Mouse (Mus musculus) forebrain, embryonic 14.5 days (tissue): ENCODE measurements around the gene Neu1. TPM values are rescaled to one million over a fixed set of nuclear protein-coding genes. Genes with fewer than 3 reads are reported as not detected.

Experiments
- ATAC-seq: fragments of 200-750 bp; cut with Nextera tagmentation; 2 replicates; pipeline ENCODE4 v1.8.0; 2017; ENCODE audit warnings: mild to moderate bottlenecking, moderate library complexity
- DNase-seq: peaks from one replicate; pipeline ENCODE4 v3.0.0-alpha.2; 2015; ENCODE audit warnings: low spot score
- H3K27ac ChIP-seq: fragments of 300-500 bp; sonication (generic); 2 replicates; pipeline ENCODE4 v1.5.1; 2014; ENCODE audit warnings: low read depth, mild to moderate bottlenecking, control low read depth, low read length, moderate library complexity
- H3K27me3 ChIP-seq: fragments of 300-500 bp; sonication (generic); replicated peaks from 2 replicates; pipeline ENCODE4 v1.6.1; 2014; ENCODE audit warnings: low read length, control low read depth, mixed read lengths; ENCODE audit not compliant: control insufficient read depth, insufficient read depth
- H3K36me3 ChIP-seq: fragments of 300-500 bp; sonication (generic); 2 replicates; pipeline ENCODE4 v1.6.1; 2014; ENCODE audit warnings: low read length, control low read depth; ENCODE audit not compliant: control insufficient read depth, insufficient read depth
- H3K4me1 ChIP-seq: fragments of 300-500 bp; sonication (generic); 2 replicates; pipeline ENCODE4 v1.6.1; 2014; ENCODE audit warnings: antibody characterized with exemption, low read length, control low read depth; ENCODE audit not compliant: control insufficient read depth, insufficient read depth
- H3K4me2 ChIP-seq: fragments of 300-500 bp; sonication (generic); 2 replicates; pipeline ENCODE4 v1.6.1; 2014; ENCODE audit warnings: mild to moderate bottlenecking, control low read depth, low read length
- H3K4me3 ChIP-seq: fragments of 300-500 bp; sonication (generic); 2 replicates; pipeline ENCODE4 v1.5.1; 2014; ENCODE audit warnings: low read depth, low read length, control low read depth
- H3K9ac ChIP-seq: fragments of 300-500 bp; sonication (generic); 2 replicates; pipeline ENCODE4 v1.6.1; 2014; ENCODE audit warnings: mild to moderate bottlenecking, low read length, control low read depth, moderate library complexity
- H3K9me3 ChIP-seq: fragments of 300-500 bp; sonication (generic); replicated peaks from 2 replicates; pipeline ENCODE4 v1.6.1; 2016; ENCODE audit warnings: low read length, control low read depth, mixed read lengths; ENCODE audit not compliant: control insufficient read depth
- WGBS: fragments of 180-500 bp; shearing (Covaris S2); extraction: QIAGEN DNeasy Blood & Tissue Kit; methylation state at CpG from one replicate; pipeline ENCODE4 v1.1.7; 2014; 5-methylcytosine and 5-hydroxymethylcytosine counted together
- polyA plus RNA-seq: library from polyadenylated mRNA; unstranded; fragments of >200 nt; fragmentation: Nextera tagmentation; extraction: Ambion mirVana; gene quantifications from 2 replicates; pipeline ENCODE4 v1.2.1, GENCODE M21; 2014

Neu1 gene
- polyA plus RNA-seq, 1 experiment from 2014 or later = 16.2 TPM

DNA sequence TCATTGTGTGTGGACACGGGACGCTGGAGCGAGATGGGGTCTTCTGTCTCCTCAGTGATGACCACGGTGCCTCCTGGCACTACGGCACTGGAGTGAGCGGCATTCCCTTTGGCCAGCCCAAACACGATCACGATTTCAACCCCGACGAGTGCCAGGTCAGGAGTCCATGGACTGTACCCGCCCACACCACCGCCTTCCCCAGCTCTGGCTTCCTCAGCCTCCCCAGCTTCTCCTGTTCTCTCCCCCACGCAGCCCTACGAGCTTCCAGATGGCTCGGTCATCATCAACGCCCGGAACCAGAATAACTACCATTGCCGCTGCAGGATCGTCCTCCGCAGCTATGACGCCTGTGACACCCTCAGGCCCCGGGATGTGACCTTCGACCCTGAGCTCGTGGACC is 3.0 kb downstream of the Neu1 start:
- Histone ChIP-seq H3K27me3 (no peaks in the 10 kb centered on the region), H3K36me3 (0 out of 2 replicates have a peak, but pooled peaks cover 6% of the 10 kb centered on the region), H3K4me2 (no peak overlapping the region), H3K9ac (no peak overlapping the region), H3K4me3 (no peak overlapping the region), H3K4me1 (peaks cover 7% of the 10 kb centered on the region; the same call in 1 of the 2 replicates), H3K9me3 (no peaks in the 10 kb centered on the region), H3K27ac (peak overlapping the region; percentile 30; the same call in 1 of the 2 replicates)
- DNase-seq (no peak), ATAC-seq (no peak)
- WGBS = 80% methylated on average over 24 of the region's 24 CpGs

DNA sequence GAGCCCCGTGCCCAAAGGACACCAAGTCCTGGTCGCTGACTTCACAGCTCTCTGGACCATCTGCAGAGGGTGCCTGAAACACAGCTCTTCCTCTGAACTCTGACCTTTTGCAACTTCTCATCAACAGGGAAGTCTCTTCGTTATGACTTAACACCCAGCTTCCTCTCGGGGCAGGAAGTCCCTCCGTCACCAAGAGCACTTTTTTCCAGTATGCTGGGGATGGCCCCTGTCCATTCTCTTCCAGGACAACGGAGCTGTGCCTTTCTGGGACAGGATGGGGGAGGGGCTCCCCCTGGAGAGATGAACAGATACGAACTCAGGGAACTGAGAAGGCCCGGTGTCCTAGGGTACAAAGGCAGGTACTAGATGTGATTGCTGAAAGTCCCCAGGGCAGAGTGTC is 3.8 kb downstream of the Neu1 start:
- ATAC-seq (no peak), DNase-seq (no peak)
- Histone ChIP-seq H3K4me1 (peaks cover 7% of the 10 kb centered on the region; the same call in 1 of the 2 replicates), H3K36me3 (0 out of 2 replicates have a peak, but pooled peaks cover 6% of the 10 kb centered on the region), H3K27ac (no peak overlapping the region), H3K4me2 (no peak overlapping the region), H3K9me3 (no peaks in the 10 kb centered on the region), H3K9ac (no peak overlapping the region), H3K27me3 (no peaks in the 10 kb centered on the region), H3K4me3 (no peak overlapping the region)
- 66% methylated on average over 8 of the region's 8 CpGs for WGBS

DNA sequence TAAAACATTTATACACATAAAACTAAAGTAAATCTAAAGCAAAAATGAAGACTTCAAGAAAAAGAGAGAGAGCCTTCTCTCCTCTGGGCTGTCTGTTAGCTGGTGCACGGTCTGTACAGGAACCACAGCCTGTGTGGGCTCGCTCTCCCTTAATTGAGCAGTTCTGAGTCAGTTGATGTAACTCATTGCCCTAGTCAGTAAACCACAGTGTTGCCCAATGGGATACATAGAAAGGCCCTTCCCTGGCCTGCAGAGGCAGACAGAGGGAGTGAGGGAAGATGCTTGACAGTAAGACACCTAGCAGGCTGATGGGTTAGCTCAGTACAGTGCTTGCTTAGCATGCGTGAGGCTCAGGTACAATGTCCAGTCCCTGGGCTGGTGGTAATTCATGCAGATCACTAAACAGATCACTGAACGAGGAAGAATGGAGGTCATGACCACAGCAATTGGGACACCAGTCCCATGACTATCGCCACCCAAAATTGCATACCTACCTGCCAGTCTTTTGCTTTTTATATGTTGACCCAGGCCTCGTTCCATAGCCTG is 7.0 kb downstream of the Neu1 start:
- no peak overlapping the region for H3K4me2 ChIP-seq
- H3K4me1 ChIP-seq = no peaks in the 10 kb centered on the region
- 89% methylated on average over 6 of the region's 6 CpGs for WGBS
- no peak overlapping the region for H3K27ac ChIP-seq
- 0 out of 2 replicates have a peak, but pooled peaks cover 6% of the 10 kb centered on the region for H3K36me3 ChIP-seq
- H3K9me3 ChIP-seq = no peaks in the 10 kb centered on the region
- H3K4me3 ChIP-seq = no peak overlapping the region
- H3K27me3 ChIP-seq = no peaks in the 10 kb centered on the region
- DNase-seq = no peak
- ATAC-seq = no peak
- H3K9ac ChIP-seq = no peak overlapping the region

DNA sequence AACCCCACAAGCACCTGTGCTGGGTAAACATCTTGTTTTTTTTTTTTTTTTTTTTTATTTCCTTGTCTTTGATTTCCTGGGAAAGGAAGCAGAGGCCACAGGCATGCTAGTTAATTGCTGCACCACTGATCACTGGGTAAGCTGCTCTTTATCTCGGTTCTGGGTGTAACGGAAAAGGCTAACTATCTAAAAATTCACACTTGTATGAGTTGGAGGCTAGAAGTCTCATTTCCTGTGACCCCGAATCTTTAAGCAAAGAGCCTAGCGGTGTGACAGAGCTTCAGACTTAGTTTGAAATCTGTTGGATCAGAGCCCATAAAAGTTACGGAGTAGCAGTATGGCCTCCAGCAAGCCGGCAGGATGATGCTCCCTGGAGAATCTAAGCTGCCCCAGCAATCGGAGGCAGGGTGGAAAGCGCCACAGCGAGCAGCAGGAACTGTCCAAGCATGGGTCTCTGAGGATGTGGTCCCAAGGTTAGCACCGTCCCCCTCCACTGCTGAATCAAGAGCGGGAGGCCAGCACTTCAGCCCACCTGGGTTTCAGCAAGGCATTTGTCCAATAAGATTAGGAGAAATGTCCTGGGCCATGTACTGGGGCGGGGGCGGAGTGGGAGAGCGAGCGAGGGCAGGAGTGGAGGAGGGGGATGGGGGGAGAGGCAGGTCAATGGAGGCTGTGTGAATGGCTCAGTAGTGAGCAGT is 10.4 kb downstream of the Neu1 start:
- ATAC-seq (0 out of 2 replicates have a peak, but pooled peaks have one; percentile 20), DNase-seq (no peak)
- Histone ChIP-seq H3K4me2 (peak overlapping the region; percentile 34), H3K27ac (no peak overlapping the region; the same call in 1 of the 2 replicates), H3K9ac (peak overlapping the region; percentile 4; the same call in 1 of the 2 replicates), H3K36me3 (no peaks in the 10 kb centered on the region), H3K4me3 (peak overlapping the region; percentile 7; the same call in 1 of the 2 replicates), H3K4me1 (no peaks in the 10 kb centered on the region), H3K9me3 (no peaks in the 10 kb centered on the region), H3K27me3 (no peaks in the 10 kb centered on the region)
- WGBS = 5% methylated on average over 15 of the region's 15 CpGs

DNA sequence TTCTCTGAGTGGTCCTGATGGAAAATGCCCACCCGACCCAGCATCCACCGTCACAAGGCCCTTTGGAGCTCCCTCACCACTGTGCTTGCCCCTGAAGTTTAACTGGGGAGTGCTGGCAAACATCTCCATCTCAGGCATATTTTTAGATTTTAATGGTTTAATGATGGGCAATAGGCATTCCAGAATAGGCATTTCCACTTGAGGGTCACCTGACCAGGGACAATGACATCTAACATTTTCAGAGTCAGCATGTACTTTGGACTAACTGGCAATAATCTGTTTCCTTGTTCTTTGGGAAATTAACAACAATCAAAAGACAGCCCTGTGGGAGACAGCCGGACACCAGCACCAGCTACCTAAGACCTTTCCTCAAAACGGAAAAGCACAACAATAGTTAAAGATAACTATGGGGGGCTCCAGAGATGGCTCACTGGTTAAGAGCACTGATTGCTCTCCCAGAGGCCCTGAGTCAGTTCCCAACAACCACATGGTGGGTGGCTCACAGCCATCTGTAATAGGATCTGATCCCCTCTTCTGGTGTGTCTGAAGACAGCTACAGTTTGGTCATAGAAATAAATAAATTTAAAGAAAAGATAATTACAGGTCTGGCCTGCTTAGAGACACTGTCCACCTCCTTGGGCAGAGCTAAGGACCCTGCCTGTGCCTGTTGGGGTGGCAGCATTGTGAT is 12.2 kb downstream of the Neu1 start:
- no peak overlapping the region for H3K27ac ChIP-seq
- no peak for DNase-seq

DNA sequence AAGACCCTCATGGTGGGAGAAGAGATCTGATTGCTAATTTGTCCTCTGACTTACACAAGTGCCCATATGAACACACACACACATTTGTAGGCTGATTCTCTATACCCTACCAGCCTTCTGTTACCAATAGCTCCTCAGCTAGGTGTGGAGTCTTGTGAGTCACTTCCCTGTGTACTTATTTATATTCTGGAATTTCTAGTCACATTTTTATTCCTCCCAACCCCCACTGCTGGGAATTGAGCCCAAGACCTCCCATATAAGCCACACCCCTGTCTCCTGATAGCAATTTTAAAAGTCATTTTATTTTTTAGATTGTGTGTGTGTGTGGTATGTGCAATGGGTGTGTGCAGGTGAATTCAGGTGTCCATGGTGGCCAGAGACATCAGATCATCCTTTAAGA is 13.3 kb downstream of the Neu1 start:
- H3K4me2 ChIP-seq = no peak overlapping the region
- DNase-seq (no peak), ATAC-seq (no peak)
- H3K4me1 ChIP-seq = no peaks in the 10 kb centered on the region
- H3K27ac ChIP-seq = no peak overlapping the region
- H3K9me3 ChIP-seq = no peaks in the 10 kb centered on the region
- no peaks in the 10 kb centered on the region for H3K27me3 ChIP-seq
- H3K4me3 ChIP-seq = no peak overlapping the region
- H3K36me3 ChIP-seq = peaks cover 13% of the 10 kb centered on the region; the same call in 1 of the 2 replicates
- H3K9ac ChIP-seq = no peak overlapping the region

More for the DNA sequence above, 12.2 kb downstream of the Neu1 start:
- no peaks in the 10 kb centered on the region for H3K4me1 ChIP-seq
- 81% methylated on average over 4 of the region's 4 CpGs for WGBS
- no peak overlapping the region for H3K4me3 ChIP-seq
- H3K36me3 ChIP-seq = peaks cover 5% of the 10 kb centered on the region; the same call in 1 of the 2 replicates
- no peak overlapping the region for H3K9ac ChIP-seq
- H3K27me3 ChIP-seq = no peaks in the 10 kb centered on the region
- no peak for ATAC-seq
- H3K9me3 ChIP-seq = no peaks in the 10 kb centered on the region
- no peak overlapping the region for H3K4me2 ChIP-seq

DNA sequence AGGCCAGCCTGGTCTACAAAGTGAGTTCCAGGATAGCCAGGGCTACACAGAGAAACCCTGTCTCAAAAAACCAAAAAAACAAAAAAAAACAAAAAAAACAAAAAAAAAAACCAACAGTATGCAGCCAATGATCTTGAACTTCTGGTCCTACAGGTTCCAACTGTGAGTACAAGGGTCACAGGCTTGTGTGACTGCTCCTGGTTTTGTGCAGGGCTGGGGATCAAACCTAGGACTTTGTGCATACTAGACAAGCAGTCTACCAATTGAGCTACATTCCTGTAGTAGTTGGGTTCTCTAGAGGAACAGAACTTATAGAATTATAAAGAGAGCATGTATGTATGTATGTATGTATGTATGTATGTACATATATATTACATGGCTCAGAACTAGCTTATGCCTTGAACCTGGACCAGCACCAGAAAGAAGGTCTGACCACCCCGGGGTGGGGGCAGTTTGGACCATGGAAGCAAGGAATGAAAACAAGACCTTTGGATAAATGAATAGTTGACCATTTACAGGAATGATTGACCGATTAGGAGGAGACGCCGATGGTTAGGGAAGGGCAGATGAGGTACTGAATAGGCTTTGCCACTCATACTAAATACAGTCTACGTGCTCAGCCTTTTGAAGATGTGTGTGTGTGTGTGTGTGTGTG is 15.6 kb downstream of the Neu1 start:
- no peaks in the 10 kb centered on the region for H3K9me3 ChIP-seq
- H3K4me3 ChIP-seq = no peak overlapping the region
- DNase-seq (no peak), ATAC-seq (no peak)
- peaks cover 9% of the 10 kb centered on the region for H3K4me1 ChIP-seq
- no peaks in the 10 kb centered on the region for H3K27me3 ChIP-seq
- 82% methylated on average over 5 of the region's 5 CpGs for WGBS
- no peak overlapping the region for H3K9ac ChIP-seq
- H3K36me3 ChIP-seq = peaks cover 34% of the 10 kb centered on the region
- no peak overlapping the region for H3K4me2 ChIP-seq
- no peak overlapping the region for H3K27ac ChIP-seq

DNA sequence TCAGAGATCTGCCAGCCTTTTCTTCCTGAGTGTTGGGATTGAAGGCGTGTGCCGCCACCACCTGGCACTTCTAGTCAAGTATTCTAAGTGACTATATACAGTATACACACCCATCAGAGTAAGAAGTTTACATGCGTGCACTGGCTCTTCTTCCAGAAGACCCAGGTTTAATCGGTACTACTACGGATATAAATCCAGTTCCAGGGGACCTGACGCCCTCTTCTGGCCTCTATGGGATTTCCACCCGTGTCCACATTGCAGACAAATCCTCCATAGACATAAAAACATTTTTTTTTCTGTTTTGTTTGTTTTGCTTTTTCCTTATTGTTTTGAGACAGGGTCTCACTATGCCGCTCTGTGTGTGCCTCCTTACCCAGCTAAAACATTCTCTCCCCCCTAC is 16.6 kb downstream of the Neu1 start:
- 26% methylated on average over 8 of the region's 8 CpGs for WGBS
- Histone ChIP-seq H3K4me3 (no peak overlapping the region), H3K27me3 (no peaks in the 10 kb centered on the region), H3K4me1 (peaks cover 9% of the 10 kb centered on the region), H3K9me3 (no peaks in the 10 kb centered on the region), H3K27ac (no peak overlapping the region), H3K9ac (no peak overlapping the region), H3K36me3 (peaks cover 34% of the 10 kb centered on the region), H3K4me2 (no peak overlapping the region)
- DNase-seq (peak; percentile 39), ATAC-seq (no peak)
